Mouse (Mus musculus): ENCODE data around the gene Hrct1.

The Hrct1 gene

GRCm38 (mm10) chr4:43728576-43728954 is 1.6 kb downstream of the Hrct1 start:
- peak; percentile 58 to 71 for DNase-seq

- no peak for DNase-seq
Measured at GRCm38 (mm10) chr4:43729126-43729525, 2.1 kb downstream of the Hrct1 start.

GRCm38 (mm10) chr4:43729794-43730550 is 3.0 kb downstream of the Hrct1 start, which contains the start of gene Spaar:
Gene Spaar (plus strand): TSS chr4:43730034.
- DNase-seq, result peak; percentile 58 to 67

- DNase-seq, result no peak
Measured at GRCm38 (mm10) chr4:43730750-43731297, 3.8 kb downstream of the Hrct1 start.

- no peak for DNase-seq
Measured at GRCm38 (mm10) chr4:43732171-43732570, 5.2 kb downstream of the Hrct1 start.

- no peak for DNase-seq
Measured at GRCm38 (mm10) chr4:43733186-43733585, 6.2 kb downstream of the Hrct1 start.

GRCm38 (mm10) chr4:43737144-43737543 is 10.2 kb downstream of the Hrct1 start:
- DNase-seq, result no peak

- DNase-seq, result no peak
Measured at GRCm38 (mm10) chr4:43738989-43739674, 12.1 kb downstream of the Hrct1 start.

GRCm38 (mm10) chr4:43741526-43741925 is 14.5 kb downstream of the Hrct1 start:
- DNase-seq, result no peak

- no peak for DNase-seq
Measured at GRCm38 (mm10) chr4:43742637-43743036, 15.6 kb downstream of the Hrct1 start.

- DNase-seq, result no peak
Measured at GRCm38 (mm10) chr4:43743099-43743498, 16.1 kb downstream of the Hrct1 start.

GRCm38 (mm10) chr4:43745187-43745586 is 18.2 kb downstream of the Hrct1 start:
- no peak for DNase-seq

- DNase-seq, result no peak
Measured at GRCm38 (mm10) chr4:43757213-43757612, 30.2 kb downstream of the Hrct1 start.

GRCm38 (mm10) chr4:43759571-43760418 is 32.8 kb downstream of the Hrct1 start:
- DNase-seq, result no peak

GRCm38 (mm10) chr4:43760460-43760859 is 33.5 kb downstream of the Hrct1 start:
- DNase-seq, result peak in 1 of 2 experiments; percentile 42

GRCm38 (mm10) chr4:43761336-43761735 is 34.3 kb downstream of the Hrct1 start:
- no peak for DNase-seq

GRCm38 (mm10) chr4:43763410-43763809 is 36.4 kb downstream of the Hrct1 start:
- DNase-seq, result peak; percentile 32 to 67

GRCm38 (mm10) chr4:43768341-43768740 is 41.4 kb downstream of the Hrct1 start:
- DNase-seq, result no peak

GRCm38 (mm10) chr4:43769374-43769773 is 42.4 kb downstream of the Hrct1 start:
- DNase-seq, result no peak

- DNase-seq, result no peak
Measured at GRCm38 (mm10) chr4:43770909-43771308, 43.9 kb downstream of the Hrct1 start, which contains the start of gene Olfr159. Gene Olfr159 (minus strand): TSS chr4:43771009.

- DNase-seq, result no peak
Measured at GRCm38 (mm10) chr4:43771626-43772025, 44.6 kb downstream of the Hrct1 start.

- no peak for DNase-seq
Measured at GRCm38 (mm10) chr4:43772304-43772703, 45.3 kb downstream of the Hrct1 start.
